Mouse (Mus musculus): ENCODE measurements around the gene Rgs14.

DNA sequence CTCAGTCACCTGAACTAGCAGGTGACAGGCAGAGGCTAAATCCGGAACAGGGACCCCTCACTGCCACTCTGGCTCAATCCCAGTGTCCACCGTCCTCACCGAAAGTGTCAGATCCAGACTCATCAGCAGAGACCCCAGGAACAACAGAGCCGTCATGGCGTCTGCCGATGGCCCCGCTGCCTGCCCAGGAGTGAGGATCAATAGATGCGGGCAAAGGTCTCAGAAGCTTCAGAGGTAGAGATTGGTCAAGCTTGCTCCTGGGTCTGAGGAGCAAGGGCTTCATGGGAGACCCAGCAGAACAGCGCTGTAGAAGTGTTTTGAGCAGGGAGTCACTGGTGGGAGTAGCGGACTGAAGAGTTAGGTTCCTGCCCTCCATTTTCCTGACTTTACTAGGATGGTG is 57.1 kb downstream of the Rgs14 start, which contains the start of gene F12:
- TF ChIP-seq POLR2A (IDR thresholded peaks at IDR 0.05; ENCODE audit: control insufficient read depth, low read depth, low read length), result no peak
- no peak for TF ChIP-seq CTCF (IDR thresholded peaks at IDR 0.05; ENCODE audit: control insufficient read depth, insufficient read depth, insufficient replicate concordance, low read depth, low read length)
